Mouse (Mus musculus): ENCODE data around the gene Adam12.

Gene Adam12

DNA sequence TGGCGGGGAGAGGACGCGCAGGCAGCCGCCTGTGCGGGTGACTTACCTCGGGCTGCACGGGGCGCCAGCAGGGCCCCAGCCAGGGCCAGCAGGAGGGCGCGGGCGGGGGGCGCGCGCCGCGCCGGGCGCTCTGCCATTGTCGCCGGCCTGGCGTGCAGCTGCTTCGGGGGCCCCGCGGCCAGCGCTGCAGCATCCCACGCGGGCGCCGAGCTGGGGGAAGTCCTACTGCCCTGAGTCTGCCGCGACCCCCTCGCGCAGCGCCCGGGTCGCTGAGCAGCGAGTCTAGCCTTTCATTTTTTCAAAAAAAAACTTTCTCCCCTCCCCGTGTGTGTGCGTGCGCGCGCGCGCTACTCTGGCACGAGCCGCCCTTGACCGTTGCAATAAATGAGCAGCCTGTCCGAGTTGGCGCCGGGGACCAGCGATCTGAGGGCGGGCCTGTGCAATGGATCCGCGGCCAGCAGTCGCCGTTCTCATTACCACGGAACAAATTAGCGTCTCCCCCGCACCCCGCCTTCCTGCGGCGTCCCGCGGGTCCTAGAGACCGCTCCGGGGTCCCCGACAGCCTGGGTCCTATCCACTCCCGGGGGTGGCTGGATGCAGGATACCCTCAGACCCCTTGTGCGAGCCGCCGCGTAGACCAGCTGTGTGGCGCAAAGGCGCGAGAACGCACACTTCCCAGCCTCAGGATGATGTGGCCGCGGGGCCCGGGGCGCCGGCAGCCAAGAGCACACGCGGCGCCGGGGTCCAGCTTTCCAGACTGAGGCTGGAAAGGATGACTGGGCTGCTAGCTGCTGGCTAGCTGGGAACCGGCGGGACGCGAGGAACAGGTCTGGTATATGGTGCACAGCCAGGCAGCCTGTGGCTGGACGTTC lies 7.0 kb downstream of the Adam12 start:
- peak; percentile 45 to 63 for DNase-seq (ENCODE audit: low spot score in 2 of 2)

DNA sequence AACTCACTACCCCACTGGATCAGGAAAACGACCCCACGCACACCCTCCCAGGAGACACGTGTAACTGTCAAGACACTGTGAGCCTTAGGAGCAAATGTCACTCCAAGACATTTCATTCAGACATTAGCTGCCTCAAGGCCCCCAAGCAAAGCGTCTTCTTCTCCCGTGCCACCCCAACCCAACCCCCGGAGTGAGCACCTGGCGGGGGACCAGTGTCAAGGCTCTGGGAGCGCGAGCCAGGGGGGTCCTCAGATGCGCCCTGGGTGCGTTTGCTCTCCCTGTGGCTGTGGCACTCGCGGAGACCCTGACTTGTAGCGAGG lies 7.6 kb downstream of the Adam12 start:
- DNase-seq (ENCODE audit: low spot score in 2 of 2): no peak

GRCm38 (mm10) chr7:134223444-134224161 lies 8.3 kb downstream of the Adam12 start:
- peak; percentile 61 to 87 for DNase-seq (ENCODE audit: low spot score in 2 of 2)

DNA sequence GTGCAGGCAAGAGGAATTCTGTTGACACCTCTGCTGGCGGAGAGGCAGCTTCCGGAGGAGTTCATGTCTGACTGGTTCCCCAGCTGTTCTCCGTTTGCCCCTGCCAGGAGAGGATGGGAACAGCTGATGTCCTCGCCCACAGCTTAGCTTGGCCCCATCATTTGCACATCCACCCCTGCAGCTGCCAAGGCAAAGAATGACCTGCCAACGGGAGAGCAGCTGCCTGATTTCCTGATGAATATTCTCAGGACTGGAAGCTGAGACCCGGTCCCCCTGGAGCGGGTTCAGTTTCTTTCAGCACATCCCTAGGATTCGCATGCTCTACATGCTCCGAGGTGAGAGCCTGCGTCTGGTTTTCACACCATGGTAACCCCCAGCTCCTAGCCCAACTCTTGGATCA lies 24.0 kb downstream of the Adam12 start:
- peak; percentile 33 to 64 for DNase-seq (ENCODE audit: low spot score in 2 of 2)

GRCm38 (mm10) chr7:134193089-134193488 lies 38.9 kb downstream of the Adam12 start:
- no peak for DNase-seq (ENCODE audit: low spot score in 2 of 2)

DNA sequence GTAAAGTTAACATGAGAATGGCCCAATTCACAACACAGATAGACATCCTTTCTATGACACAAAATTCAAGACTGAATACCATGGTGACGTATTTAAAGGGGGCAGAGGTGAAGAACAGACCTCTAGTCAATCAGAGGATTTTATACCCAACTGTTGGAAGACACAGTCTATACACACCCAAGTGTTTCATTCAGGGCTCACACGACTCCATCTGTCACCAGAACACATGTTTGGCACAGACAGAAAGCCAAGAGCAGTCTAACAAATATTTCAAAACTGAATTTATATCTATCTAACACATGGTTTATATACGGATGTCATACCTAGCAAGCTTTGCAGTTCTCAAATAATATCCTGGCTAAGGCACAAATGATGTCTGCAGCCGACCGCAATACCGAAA lies 41.8 kb downstream of the Adam12 start:
- no peak for DNase-seq (ENCODE audit: low spot score in 2 of 2)

DNA sequence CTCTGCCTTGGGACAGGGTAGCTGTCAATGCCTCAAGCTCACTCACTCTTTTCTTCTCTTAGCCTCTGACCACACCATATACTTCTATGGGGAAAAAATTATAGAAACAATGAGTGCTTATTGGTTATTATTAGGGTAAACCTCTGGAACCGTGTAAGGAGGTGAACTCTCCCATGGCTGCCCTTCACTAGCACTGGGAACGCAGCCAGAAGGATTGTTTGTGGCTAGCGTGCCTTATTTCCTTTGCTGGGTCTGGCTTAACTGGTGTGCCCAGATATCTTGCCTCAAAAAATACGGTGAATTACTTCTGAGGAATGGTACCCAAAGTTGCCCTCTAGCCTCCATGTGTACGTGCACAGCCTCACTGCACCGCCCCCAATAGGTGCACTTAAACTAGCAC lies 43.4 kb downstream of the Adam12 start:
- no peak for DNase-seq (ENCODE audit: low spot score in 2 of 2)

DNA sequence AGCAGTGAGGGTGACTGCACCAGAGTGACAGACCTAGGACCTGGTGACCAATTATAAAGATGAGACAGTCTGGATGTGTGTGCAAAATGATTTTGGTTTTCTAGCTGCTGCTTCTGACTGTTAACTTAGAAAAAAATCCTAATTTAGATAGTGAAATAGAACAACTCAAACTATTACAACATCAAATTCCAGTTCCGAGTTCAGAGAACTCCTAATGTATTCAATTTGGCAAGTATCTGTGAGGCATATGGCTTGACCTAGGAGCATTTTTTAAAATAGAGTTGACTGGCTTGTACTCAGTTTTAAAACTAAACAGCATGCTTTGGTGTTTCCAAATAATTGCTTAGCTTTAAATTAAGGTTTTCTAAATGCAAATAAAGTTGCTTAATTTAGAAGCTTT lies 44.0 kb downstream of the Adam12 start:
- no peak for DNase-seq (ENCODE audit: low spot score in 2 of 2)

- DNase-seq (ENCODE audit: low spot score in 2 of 2): no peak
These were observed 45.4 kb downstream of the Adam12 start for GRCm38 (mm10) chr7:134186497-134186896.

- no peak for DNase-seq (ENCODE audit: low spot score in 2 of 2)
These were observed 46.2 kb downstream of the Adam12 start for GRCm38 (mm10) chr7:134185751-134186150.

- DNase-seq (ENCODE audit: low spot score in 2 of 2): no peak
These were observed 50.2 kb downstream of the Adam12 start for GRCm38 (mm10) chr7:134181717-134182116.

DNA sequence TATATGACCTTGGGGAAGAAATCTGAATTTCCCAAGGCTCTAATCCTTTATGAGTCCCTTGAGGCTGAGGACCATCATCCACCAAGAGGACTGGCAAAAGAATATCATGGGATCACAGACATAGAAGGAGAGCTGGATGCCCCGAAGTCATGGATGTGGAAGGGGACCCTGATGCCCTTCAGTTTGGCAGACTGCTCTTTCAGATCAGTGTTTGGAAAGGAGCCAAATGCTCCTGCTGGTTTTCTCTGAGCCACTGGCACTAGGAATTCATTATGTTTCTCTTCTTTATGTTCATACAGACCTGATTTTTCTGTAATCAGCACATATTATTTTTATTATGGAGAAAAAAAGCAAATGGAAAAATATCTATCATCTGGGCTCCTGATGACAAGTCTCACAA lies 50.9 kb downstream of the Adam12 start:
- DNase-seq (ENCODE audit: low spot score in 2 of 2): no peak

GRCm38 (mm10) chr7:134177051-134177450 lies 54.9 kb downstream of the Adam12 start:
- no peak for DNase-seq (ENCODE audit: low spot score in 2 of 2)

DNA sequence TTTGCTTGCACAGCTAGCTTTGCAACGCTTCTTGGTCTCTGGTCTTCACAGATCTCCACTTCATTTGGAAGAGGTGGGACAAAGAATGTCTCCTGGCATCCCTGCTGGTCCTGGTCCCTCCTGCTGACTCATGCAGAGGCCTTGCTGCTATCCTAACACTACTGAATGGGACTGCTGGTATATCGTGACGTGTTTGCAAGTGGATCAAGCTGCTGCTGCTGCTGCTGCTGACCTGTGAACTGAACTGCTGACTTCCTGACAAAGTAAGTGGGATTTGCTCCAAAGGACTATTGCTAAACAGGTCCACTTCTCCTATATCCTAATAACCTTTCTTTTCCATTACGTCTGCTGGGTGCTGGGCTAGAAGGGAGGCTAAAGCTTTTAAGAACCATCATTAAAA lies 56.7 kb downstream of the Adam12 start:
- DNase-seq (ENCODE audit: low spot score in 2 of 2): no peak

GRCm38 (mm10) chr7:134173442-134174090 lies 58.4 kb downstream of the Adam12 start:
- DNase-seq (ENCODE audit: low spot score in 2 of 2): no peak

DNA sequence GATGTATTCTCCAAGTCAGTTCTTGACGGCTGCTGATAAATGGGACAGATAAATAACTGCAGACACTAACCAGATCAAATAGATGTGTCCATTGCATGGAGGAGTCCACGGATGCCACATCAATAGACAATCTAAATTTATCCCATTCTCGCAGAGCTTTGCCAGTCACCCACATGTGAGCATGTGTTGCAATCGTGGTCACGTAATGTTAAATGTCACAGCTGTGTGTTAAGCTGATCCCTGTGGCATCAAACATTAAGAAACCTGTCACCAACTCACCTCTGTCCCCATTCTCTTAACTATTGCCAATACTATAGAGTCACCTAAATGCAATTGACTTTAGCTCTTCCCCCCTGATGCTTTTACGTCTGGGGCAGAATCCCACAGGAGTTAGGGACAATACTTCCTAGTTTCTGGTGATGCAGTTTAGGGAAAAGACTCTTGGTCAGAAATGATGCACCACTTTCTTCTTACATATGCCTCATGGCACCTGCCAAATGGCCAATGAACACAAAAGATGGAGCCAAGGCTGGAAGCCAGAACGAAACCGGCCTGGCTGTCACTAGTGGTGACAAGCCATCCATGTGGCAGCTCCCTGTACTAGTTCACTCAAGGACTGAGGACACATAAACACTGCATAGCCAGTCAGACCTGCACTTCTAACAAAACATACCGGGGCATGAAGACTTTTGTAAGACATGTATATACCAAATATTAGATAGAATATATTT lies 61.6 kb downstream of the Adam12 start:
- DNase-seq (ENCODE audit: low spot score in 2 of 2): no peak

GRCm38 (mm10) chr7:134169780-134170179 lies 62.2 kb downstream of the Adam12 start:
- DNase-seq (ENCODE audit: low spot score in 2 of 2): no peak

- DNase-seq (ENCODE audit: low spot score in 2 of 2): no peak
These were observed 64.4 kb downstream of the Adam12 start for GRCm38 (mm10) chr7:134167586-134167985.

GRCm38 (mm10) chr7:134163751-134164150 lies 68.2 kb downstream of the Adam12 start:
- DNase-seq (ENCODE audit: low spot score in 2 of 2): no peak

DNA sequence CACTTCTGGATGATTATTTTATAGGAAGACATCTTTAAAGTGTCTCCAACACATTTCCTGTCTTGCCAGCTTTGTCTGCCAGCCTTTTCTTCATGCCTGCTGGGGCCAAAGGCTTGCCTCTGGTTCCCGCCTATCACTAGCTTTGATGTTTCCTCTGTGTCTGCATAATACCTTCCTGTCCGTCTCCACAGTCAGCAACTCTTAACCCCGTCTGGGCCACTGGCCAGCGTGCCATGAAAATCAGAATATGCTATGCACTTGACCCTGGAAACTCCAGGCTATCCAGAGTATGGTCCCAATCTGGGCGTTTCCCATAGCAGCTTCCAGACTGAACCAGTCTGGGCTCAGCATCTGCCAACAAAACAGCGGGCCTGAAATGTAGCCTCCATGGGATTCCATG lies 69.1 kb downstream of the Adam12 start:
- DNase-seq (ENCODE audit: low spot score in 2 of 2): no peak

- DNase-seq (ENCODE audit: low spot score in 2 of 2): no peak
These were observed 72.3 kb downstream of the Adam12 start for GRCm38 (mm10) chr7:134159608-134160007.

- DNase-seq (ENCODE audit: low spot score in 2 of 2): no peak
These were observed 80.6 kb downstream of the Adam12 start for GRCm38 (mm10) chr7:134151330-134151729.

Measured in frontal cortex, postnatal 14 days (tissue).